Comparison of ENCODE assay signal across 9 mouse cellular contexts in genomic region chr14:54527227-54528006, GRCm38 (mm10). TPM values are rescaled to one million over a fixed set of nuclear protein-coding genes. Genes with fewer than 3 reads are reported as not detected.
A peak's percentile ranks its signal among the peaks of the same experiment; 100 is the strongest.
DNase-seq lines count a peak whose midpoint lies in the region; ATAC-seq and TF ChIP-seq lines count a peak whose summit lies in the region.
"Had no signal": no experiment of that assay in that cellular context is flagged by ENCODE, and none has a peak within 500 bp of the region (broad histone marks: within the 10 kb centered on the region; RNA-seq: fewer than 3 reads in every experiment).

No protein-coding gene starts in this region.

- peak overlapping the region; percentile 64 for H3K9ac ChIP-seq in kidney, embryonic 16.5 days (replicated peaks; ENCODE audit: low read length)
- H3K9ac ChIP-seq in embryonic facial prominence, embryonic 14.5 days (ENCODE audit: low read depth, low read length), result peak overlapping the region; percentile 62
- peak overlapping the region; percentile 49 for H3K9ac ChIP-seq in hindbrain, embryonic 15.5 days
- no peak overlapping the region for H3K9ac ChIP-seq in liver, embryonic 16.5 days (ENCODE audit: low read depth, low read length)

- WGBS in kidney, embryonic 16.5 days, result 1% methylated on average over 18 of the region's 18 CpGs
- 3% methylated on average over 14 of the region's 18 CpGs for WGBS in embryonic facial prominence, embryonic 14.5 days
- under 1% methylated on average over 18 of the region's 18 CpGs for WGBS in hindbrain, embryonic 15.5 days
- WGBS in liver, embryonic 16.5 days (ENCODE audit: insufficient replicate concordance), result 4% methylated on average over 18 of the region's 18 CpGs
- 3% methylated on average over 18 of the region's 18 CpGs for WGBS in small intestine, adult 2 months

- peak overlapping the region; percentile 68 for H3K4me2 ChIP-seq in kidney, embryonic 16.5 days (replicated peaks; ENCODE audit: low read depth, low read length)
- peak overlapping the region; percentile 72 for H3K4me2 ChIP-seq in embryonic facial prominence, embryonic 14.5 days (ENCODE audit: low read depth, low read length)
- H3K4me2 ChIP-seq in hindbrain, embryonic 15.5 days, result peak overlapping the region; percentile 60
- peak overlapping the region; percentile 19; the same call in 1 of the 2 replicates for H3K4me2 ChIP-seq in liver, embryonic 16.5 days (ENCODE audit: low read depth, low read length)

- TF ChIP-seq POLR2A in small intestine, adult 2 months (IDR thresholded peaks at IDR 0.05; ENCODE audit: low read depth, low read length), result no peak

- peak overlapping the region; percentile 47 for H3K4me3 ChIP-seq in kidney, embryonic 16.5 days (ENCODE audit: low read length)
- H3K4me3 ChIP-seq in brown adipose tissue, adult 24 weeks (ENCODE audit: insufficient read depth, low read depth, low read length), result peak overlapping the region; percentile 2; the same call in 1 of the 2 replicates
- peak overlapping the region; percentile 40 for H3K4me3 ChIP-seq in embryonic facial prominence, embryonic 14.5 days (ENCODE audit: low read depth, low read length)
- H3K4me3 ChIP-seq in hindbrain, embryonic 15.5 days, result peak overlapping the region; percentile 39
- peak overlapping the region; percentile 19; the same call in 1 of the 2 replicates for H3K4me3 ChIP-seq in liver, embryonic 16.5 days (ENCODE audit: low read depth, low read length)
- H3K4me3 ChIP-seq in small intestine, adult 2 months (ENCODE audit: low read depth, low read length), result peak overlapping the region; percentile 33

- no peak for DNase-seq in kidney, adult 9 months
- DNase-seq in embryonic facial prominence, embryonic 14.5 days (ENCODE audit: low spot score), result peak; percentile 51
- DNase-seq in gastrocnemius, adult 18-20 months (ENCODE audit: low spot score), result no peak

- H3K36me3 ChIP-seq in kidney, embryonic 16.5 days (ENCODE audit: insufficient read depth, low read length), result no peaks in the 10 kb centered on the region
- no peaks in the 10 kb centered on the region for H3K36me3 ChIP-seq in embryonic facial prominence, embryonic 14.5 days (ENCODE audit: control insufficient read depth, insufficient read depth, low read length)
- H3K36me3 ChIP-seq in hindbrain, embryonic 15.5 days, result no peaks in the 10 kb centered on the region
- no peaks in the 10 kb centered on the region for H3K36me3 ChIP-seq in liver, embryonic 16.5 days (ENCODE audit: control insufficient read depth, insufficient read depth)
- H3K36me3 ChIP-seq in small intestine, adult 2 months (ENCODE audit: control insufficient read depth, insufficient read depth, low read length), result no peaks in the 10 kb centered on the region

- peaks cover 11% of the 10 kb centered on the region; the same call in 1 of the 2 replicates for H3K4me1 ChIP-seq in kidney, embryonic 16.5 days (ENCODE audit: insufficient read depth, low read length)
- H3K4me1 ChIP-seq in brown adipose tissue, adult 24 weeks (ENCODE audit: control insufficient read depth, insufficient read depth, insufficient read length, low read length), result no peaks in the 10 kb centered on the region
- no peaks in the 10 kb centered on the region for H3K4me1 ChIP-seq in embryonic facial prominence, embryonic 14.5 days (ENCODE audit: control insufficient read depth, insufficient read depth, low read length)
- peaks cover 19% of the 10 kb centered on the region for H3K4me1 ChIP-seq in hindbrain, embryonic 15.5 days (replicated peaks)
- peaks cover 2% of the 10 kb centered on the region; the same call in 1 of the 2 replicates for H3K4me1 ChIP-seq in liver, embryonic 16.5 days (ENCODE audit: control insufficient read depth, low read depth, low read length)
- H3K4me1 ChIP-seq in small intestine, adult 2 months (ENCODE audit: control insufficient read depth, insufficient read depth, insufficient read length, low read length), result peaks cover 6% of the 10 kb centered on the region; the same call in 1 of the 2 replicates

- H3K9me3 ChIP-seq in kidney, embryonic 16.5 days (ENCODE audit: low read length), result no peaks in the 10 kb centered on the region
- H3K9me3 ChIP-seq in embryonic facial prominence, embryonic 14.5 days (ENCODE audit: control insufficient read depth, low read length), result no peaks in the 10 kb centered on the region
- no peaks in the 10 kb centered on the region for H3K9me3 ChIP-seq in hindbrain, embryonic 15.5 days
- no peaks in the 10 kb centered on the region for H3K9me3 ChIP-seq in liver, embryonic 16.5 days (replicated peaks; ENCODE audit: control insufficient read depth, low read length)

- H3K27ac ChIP-seq in kidney, embryonic 16.5 days (ENCODE audit: low read length), result peak overlapping the region; percentile 48; the same call in 1 of the 2 replicates
- no peak overlapping the region for H3K27ac ChIP-seq in brown adipose tissue, adult 24 weeks (replicated peaks; ENCODE audit: low read depth, low read length)
- peak overlapping the region; percentile 44; the same call in 1 of the 2 replicates for H3K27ac ChIP-seq in embryonic facial prominence, embryonic 14.5 days (replicated peaks; ENCODE audit: low read depth, low read length)
- H3K27ac ChIP-seq in hindbrain, embryonic 15.5 days (replicated peaks), result peak overlapping the region; percentile 76
- H3K27ac ChIP-seq in liver, embryonic 16.5 days (ENCODE audit: low read length), result no peak overlapping the region
- no peak overlapping the region for H3K27ac ChIP-seq in small intestine, adult 2 months (ENCODE audit: insufficient read depth, low read depth, low read length)

- peak; percentile 70 for ATAC-seq in kidney, embryonic 16.5 days (ENCODE audit: low FRiP score, low TSS enrichment)
- peak; percentile 69 for ATAC-seq in embryonic facial prominence, embryonic 14.5 days (ENCODE audit: low read depth)
- peak; percentile 81 for ATAC-seq in hindbrain, embryonic 15.5 days (ENCODE audit: low FRiP score, low read depth)
- no peak for ATAC-seq in liver, embryonic 16.5 days (ENCODE audit: low read depth)
- ATAC-seq: Patski had no signal

- no peak for TF ChIP-seq CTCF in small intestine, adult 2 months (IDR thresholded peaks at IDR 0.05; ENCODE audit: extremely low read depth, insufficient read length, insufficient replicate concordance, low read depth, low read length)

- H3K27me3 ChIP-seq in kidney, embryonic 16.5 days (ENCODE audit: insufficient read depth, low read length), result no peaks in the 10 kb centered on the region
- no peaks in the 10 kb centered on the region for H3K27me3 ChIP-seq in embryonic facial prominence, embryonic 14.5 days (replicated peaks; ENCODE audit: control insufficient read depth, insufficient read depth, low read length)
- no peaks in the 10 kb centered on the region for H3K27me3 ChIP-seq in hindbrain, embryonic 15.5 days
- peaks cover 7% of the 10 kb centered on the region for H3K27me3 ChIP-seq in liver, embryonic 16.5 days (ENCODE audit: control insufficient read depth, insufficient read depth, low read depth, low read length)
- H3K27me3 ChIP-seq in small intestine, adult 2 months (ENCODE audit: control insufficient read depth, insufficient read depth, low read length), result no peaks in the 10 kb centered on the region
- H3K27me3 ChIP-seq: Patski had no signal

RNA-seq across cellular contexts. Expression of gene Prmt5, which starts 10.1 kb away (rescaled TPM):
- polyA plus RNA-seq in kidney, embryonic 16.5 days (2015; fragmentation: Nextera tagmentation; extraction: Ambion mirVana), result 102 and 108 TPM in 2 replicates
- polyA plus RNA-seq in brown adipose tissue, adult 24 weeks (2012; ENCODE audit: insufficient read depth, insufficient read length, missing spikeins), result 20.4 and 25.8 TPM in 2 replicates
- 65.3 and 75.7 TPM in 2 replicates for polyA plus RNA-seq in embryonic facial prominence, embryonic 14.5 days (2014; fragmentation: Nextera tagmentation; extraction: Ambion mirVana)
- polyA plus RNA-seq in hindbrain, embryonic 15.5 days (2015; fragmentation: Nextera tagmentation; extraction: Ambion mirVana), result 89.7 and 101 TPM in 2 replicates
- polyA plus RNA-seq in liver, embryonic 16.5 days (2015; fragmentation: Nextera tagmentation; extraction: Ambion mirVana), result 20.6 and 21.6 TPM in 2 replicates
- 5.8 and 9.8 TPM in 2 replicates for polyA plus RNA-seq in small intestine, adult 2 months (2012; rRNA removed)
- total RNA-seq in gastrocnemius, adult 18-20 months (2021), result 10 to 100 TPM; 29.6 to 32.1 TPM

RNA-seq across cellular contexts. Expression of gene Haus4, which starts 27.0 kb away (rescaled TPM):
- polyA plus RNA-seq in kidney, embryonic 16.5 days (2015; fragmentation: Nextera tagmentation; extraction: Ambion mirVana), result 57.3 and 62.4 TPM in 2 replicates
- 4.1 and 6.8 TPM in 2 replicates for polyA plus RNA-seq in brown adipose tissue, adult 24 weeks (2012; ENCODE audit: insufficient read depth, insufficient read length, missing spikeins)
- polyA plus RNA-seq in embryonic facial prominence, embryonic 14.5 days (2014; fragmentation: Nextera tagmentation; extraction: Ambion mirVana), result 40.4 and 44.3 TPM in 2 replicates
- 19.0 TPM in 2 replicates for polyA plus RNA-seq in hindbrain, embryonic 15.5 days (2015; fragmentation: Nextera tagmentation; extraction: Ambion mirVana)
- polyA plus RNA-seq in liver, embryonic 16.5 days (2015; fragmentation: Nextera tagmentation; extraction: Ambion mirVana), result 31.5 and 32.2 TPM in 2 replicates
- 4.7 and 11.8 TPM in 2 replicates for polyA plus RNA-seq in small intestine, adult 2 months (2012; rRNA removed)
- total RNA-seq in gastrocnemius, adult 18-20 months (2021), result 1 to 10 TPM; 2.5 to 3.0 TPM

RNA-seq across cellular contexts. Expression of gene Ajuba, which starts 49.9 kb away (rescaled TPM):
- polyA plus RNA-seq in kidney, embryonic 16.5 days (2015; fragmentation: Nextera tagmentation; extraction: Ambion mirVana), result 32.9 and 45.6 TPM in 2 replicates
- polyA plus RNA-seq in brown adipose tissue, adult 24 weeks (2012; ENCODE audit: insufficient read depth, insufficient read length, missing spikeins), result 3.1 and 5.6 TPM in 2 replicates
- polyA plus RNA-seq in embryonic facial prominence, embryonic 14.5 days (2014; fragmentation: Nextera tagmentation; extraction: Ambion mirVana), result 10.7 and 11.7 TPM in 2 replicates
- 8.7 and 9.6 TPM in 2 replicates for polyA plus RNA-seq in hindbrain, embryonic 15.5 days (2015; fragmentation: Nextera tagmentation; extraction: Ambion mirVana)
- 5.0 and 6.1 TPM in 2 replicates for polyA plus RNA-seq in liver, embryonic 16.5 days (2015; fragmentation: Nextera tagmentation; extraction: Ambion mirVana)
- 2.6 and 3.0 TPM in 2 replicates for polyA plus RNA-seq in small intestine, adult 2 months (2012; rRNA removed)
- 1 to 10 TPM in 1 of 2 experiments, under 1 TPM in 1; 0.91 to 1.6 TPM for total RNA-seq in gastrocnemius, adult 18-20 months (2021)

RNA-seq across cellular contexts. Expression of gene Rem2, which starts 51.5 kb away (rescaled TPM):
- 6.7 and 7.4 TPM in 2 replicates for polyA plus RNA-seq in kidney, embryonic 16.5 days (2015; fragmentation: Nextera tagmentation; extraction: Ambion mirVana)
- not detected in 2 replicates for polyA plus RNA-seq in brown adipose tissue, adult 24 weeks (2012; ENCODE audit: insufficient read depth, insufficient read length, missing spikeins)
- 1.7 and 2.1 TPM in 2 replicates for polyA plus RNA-seq in embryonic facial prominence, embryonic 14.5 days (2014; fragmentation: Nextera tagmentation; extraction: Ambion mirVana)
- polyA plus RNA-seq in hindbrain, embryonic 15.5 days (2015; fragmentation: Nextera tagmentation; extraction: Ambion mirVana), result 39.7 and 42.2 TPM in 2 replicates
- 0.09 and 0.34 TPM in 2 replicates for polyA plus RNA-seq in liver, embryonic 16.5 days (2015; fragmentation: Nextera tagmentation; extraction: Ambion mirVana)
- polyA plus RNA-seq in small intestine, adult 2 months (2012; rRNA removed), result 0.20 and 0.76 TPM in 2 replicates
- total RNA-seq in gastrocnemius, adult 18-20 months (2021), result not detected

Comparison
In these comparisons a context has a peak if more than half of its experiments do, and no peak if none do; other contexts are left out.
1. H3K27ac ChIP-seq: peak in kidney, embryonic 16.5 days (single experiment), embryonic facial prominence, embryonic 14.5 days (single experiment) and hindbrain, embryonic 15.5 days (single experiment); none in brown adipose tissue, adult 24 weeks (single experiment), liver, embryonic 16.5 days (single experiment) and small intestine, adult 2 months (single experiment).
2. H3K4me2 ChIP-seq: peak in every context shown above with its lines; median percentile 72 in embryonic facial prominence, embryonic 14.5 days; 68 in kidney, embryonic 16.5 days; 60 in hindbrain, embryonic 15.5 days; 19 in liver, embryonic 16.5 days.
3. Peak in every context shown above with its lines, with median percentiles within 50 percentile points of each other: H3K4me3 ChIP-seq.